Mouse (Mus musculus): ENCODE data around the gene Vmn2r77. TPM values are rescaled to one million over a fixed set of nuclear protein-coding genes. Genes with fewer than 3 reads are reported as not detected.
"Not testable (repeated sequence)": the region's sequence is repeated elsewhere in the genome, so short reads cannot be mapped to it uniquely, and the experiment has no call there.

Gene Vmn2r77
- total RNA-seq (2021) = not detected
- long read RNA-seq, experiment 1 = 0 reads
- long read RNA-seq, experiment 2 = 0 reads

- DNase-seq (ENCODE audit: low spot score in 2 of 2) = no peak
Observed at GRCm38 (mm10) chr7:86794727-86795126, at the start of gene Vmn2r77. Gene Vmn2r77, plus strand, starts transcription at chr7:86795027.

- DNase-seq (ENCODE audit: low spot score in 2 of 2) = no peak
Observed at GRCm38 (mm10) chr7:86760751-86761150, 34.1 kb upstream of the Vmn2r77 start.

GRCm38 (mm10) chr7:86764628-86765027 lies 30.2 kb upstream of the Vmn2r77 start:
- DNase-seq (ENCODE audit: low spot score in 2 of 2) = no peak

GRCm38 (mm10) chr7:86771621-86772020 lies 23.2 kb upstream of the Vmn2r77 start:
- no peak for DNase-seq (ENCODE audit: low spot score in 2 of 2)

GRCm38 (mm10) chr7:86775617-86776325 lies 19.1 kb upstream of the Vmn2r77 start, which contains the start of gene Folh1:
Gene Folh1, minus strand, starts transcription at chr7:86775943.
- DNase-seq (ENCODE audit: low spot score in 2 of 2) = no peak

GRCm38 (mm10) chr7:86815241-86815640 lies 20.4 kb downstream of the Vmn2r77 start:
- DNase-seq (ENCODE audit: low spot score in 2 of 2) = not testable (repeated sequence)

GRCm38 (mm10) chr7:86815716-86816115 lies 20.9 kb downstream of the Vmn2r77 start:
- not testable (repeated sequence) for DNase-seq (ENCODE audit: low spot score in 2 of 2)

GRCm38 (mm10) chr7:86816466-86816865 lies 21.6 kb downstream of the Vmn2r77 start:
- no peak for DNase-seq (ENCODE audit: low spot score in 2 of 2)

Other genes with a start within 250 kb of the Vmn2r77 start
- not detected for gene Olfr295, start 211.2 kb upstream of the Vmn2r77 start, total RNA-seq (2021)
- not detected for gene Olfr294, start 178.4 kb upstream of the Vmn2r77 start, total RNA-seq (2021)
- gene Olfr293, start 146.0 kb upstream of the Vmn2r77 start, total RNA-seq (2021) = not detected
- gene Olfr292, start 106.7 kb upstream of the Vmn2r77 start, total RNA-seq (2021) = not detected
- 1 to 10 TPM; 1.1 to 1.2 TPM for gene Folh1, start 19.1 kb upstream of the Vmn2r77 start, total RNA-seq (2021)
- not detected for gene Vmn2r78, start 120.1 kb downstream of the Vmn2r77 start, total RNA-seq (2021)
- under 1 TPM in 1 of 2 experiments, not detected in 1; 0.03 TPM for gene Vmn2r79, start 201.1 kb downstream of the Vmn2r77 start, total RNA-seq (2021)

All from adrenal gland, postnatal 4 days (tissue).